Comparison of ENCODE assay signal across 1 mouse cellular context in the genomic region with DNA sequence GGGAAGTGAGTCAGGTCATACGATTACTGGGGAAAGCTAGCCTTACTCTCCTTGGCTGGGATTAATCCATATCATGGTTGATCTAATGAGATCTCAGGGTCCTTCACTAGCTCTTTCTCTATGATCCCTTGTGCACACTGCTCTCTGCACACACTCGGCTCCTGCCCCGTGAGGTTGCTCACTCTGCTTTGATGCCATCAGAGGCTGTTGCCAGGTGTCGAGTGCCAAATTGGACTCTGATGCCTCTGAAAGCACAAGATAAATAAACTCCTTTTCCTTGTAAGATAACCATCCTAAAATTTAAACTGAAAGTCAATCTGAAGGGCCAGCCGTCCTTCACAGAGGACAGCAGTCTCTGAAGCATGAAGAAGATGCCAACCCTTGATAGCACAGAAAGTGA.
TF ChIP-seq lines count a peak whose summit lies in the region.

No protein-coding gene starts in this region.

TF ChIP-seq in CH12.LX, 34 proteins besides CTCF, POLR2A, EP300 and RAD21:
- TF ChIP-seq ZMIZ1 (IDR thresholded peaks at IDR 0.05; ENCODE audit: low read depth, low read length) = no peak
- TF ChIP-seq JUND (conservative IDR thresholded peaks at IDR 0.05; ENCODE audit: low read depth, low read length) = no peak
- no peak for TF ChIP-seq NRF1 (IDR thresholded peaks at IDR 0.05; ENCODE audit: low read depth, low read length)
- no peak for TF ChIP-seq TBP (conservative IDR thresholded peaks at IDR 0.05; ENCODE audit: low read depth, low read length)
- TF ChIP-seq CHD1 (IDR thresholded peaks at IDR 0.05; ENCODE audit: low read depth, low read length) = no peak
- no peak for TF ChIP-seq SMC3 (IDR thresholded peaks at IDR 0.05; ENCODE audit: low read depth, low read length)
- no peak for TF ChIP-seq JUN (IDR thresholded peaks at IDR 0.05; ENCODE audit: insufficient read depth, low read depth, low read length)
- TF ChIP-seq ETS1 (conservative IDR thresholded peaks at IDR 0.05; ENCODE audit: low read depth, low read length) = no peak
- TF ChIP-seq ZC3H11A (IDR thresholded peaks at IDR 0.05; ENCODE audit: low read depth, low read length) = no peak
- TF ChIP-seq MXI1 (IDR thresholded peaks at IDR 0.05; ENCODE audit: low read depth, low read length) = no peak
- no peak for TF ChIP-seq TCF12 (IDR thresholded peaks at IDR 0.05; ENCODE audit: low read depth, low read length)
